Mouse (Mus musculus) C2C12 (cell line): ENCODE data around the gene Lce3e.

Experiments
- CEBPB ChIP-seq: IDR thresholded peaks from one replicate; pipeline ENCODE4 v1.6.1; 2011; ENCODE audit warnings: low read depth, mild to moderate bottlenecking, control low read depth, moderate library complexity
- CTCF ChIP-seq: IDR thresholded peaks from one replicate; pipeline ENCODE4 v1.5.1; 2011; ENCODE audit not compliant: control insufficient read depth, insufficient read depth, insufficient read length
- FOSL1 ChIP-seq: IDR thresholded peaks from one replicate; pipeline ENCODE4 v1.8.0; 2011; ENCODE audit warnings: mild to moderate bottlenecking, low read length; ENCODE audit not compliant: poor library complexity, insufficient read depth, severe bottlenecking
- MAX ChIP-seq: IDR thresholded peaks from one replicate; pipeline ENCODE4 v1.6.1; 2011; ENCODE audit warnings: mild to moderate bottlenecking, control low read depth
- MYOD1 ChIP-seq: IDR thresholded peaks from one replicate; pipeline ENCODE4 v1.6.1; 2011; ENCODE audit warnings: low read depth; ENCODE audit not compliant: control insufficient read depth, insufficient read length
- MYOG ChIP-seq: IDR thresholded peaks from one replicate; pipeline ENCODE4 v1.6.1; 2011; ENCODE audit not compliant: control insufficient read depth, insufficient read length; ENCODE audit errors: extremely low read depth

GRCm38 (mm10) chr3:92932679-92933078 is 34.2 kb upstream of the Lce3e start, which contains the start of gene Lce3b:
- no peak for TF ChIP-seq CTCF
- TF ChIP-seq MAX, result no peak
- no peak for TF ChIP-seq CEBPB
- no peak for TF ChIP-seq MYOD1
- no peak for TF ChIP-seq MYOG
- TF ChIP-seq FOSL1, result no peak
